Mouse (Mus musculus) brown adipose tissue, adult 24 weeks (tissue): ENCODE data around the gene Trim69. TPM values are rescaled to one million over a fixed set of nuclear protein-coding genes. Genes with fewer than 3 reads are reported as not detected.

Source experiments
- H3K27ac ChIP-seq: fragments of 200-500 bp; replicated peaks from 2 replicates; pipeline ENCODE4 v1.5.1; 2012; ENCODE audit warnings: low read depth, mild to moderate bottlenecking, low read length
- H3K4me1 ChIP-seq: fragments of 200-500 bp; 2 replicates; pipeline ENCODE4 v1.6.1; 2012; ENCODE audit warnings: low read length, mixed read lengths; ENCODE audit not compliant: control insufficient read depth, insufficient read depth, insufficient read length
- H3K4me3 ChIP-seq: fragments of 200-500 bp; 2 replicates; pipeline ENCODE4 v1.5.1; 2012; ENCODE audit warnings: low read depth, mild to moderate bottlenecking, low read length, moderate library complexity; ENCODE audit not compliant: insufficient read depth
- polyA plus RNA-seq: library from polyadenylated mRNA; stranded (reverse); fragments of >200 nt; gene quantifications from 2 replicates; pipeline ENCODE4 v1.2.4, GENCODE M21; 2012; ENCODE audit not compliant: missing spikeins, insufficient read depth, insufficient read length

The Trim69 gene
- not detected in 2 replicates for polyA plus RNA-seq

GRCm38 (mm10) chr2:122160680-122161079, at the start of gene Trim69:
Gene Trim69 (plus strand): TSS chr2:122160700.
- Histone ChIP-seq H3K4me3 (no peak within 1 kb of the TSS), H3K27ac (no peak within 1 kb of the TSS), H3K4me1 (no peaks in the 10 kb centered on the region; the same call in none of the 2 replicates)

DNA sequence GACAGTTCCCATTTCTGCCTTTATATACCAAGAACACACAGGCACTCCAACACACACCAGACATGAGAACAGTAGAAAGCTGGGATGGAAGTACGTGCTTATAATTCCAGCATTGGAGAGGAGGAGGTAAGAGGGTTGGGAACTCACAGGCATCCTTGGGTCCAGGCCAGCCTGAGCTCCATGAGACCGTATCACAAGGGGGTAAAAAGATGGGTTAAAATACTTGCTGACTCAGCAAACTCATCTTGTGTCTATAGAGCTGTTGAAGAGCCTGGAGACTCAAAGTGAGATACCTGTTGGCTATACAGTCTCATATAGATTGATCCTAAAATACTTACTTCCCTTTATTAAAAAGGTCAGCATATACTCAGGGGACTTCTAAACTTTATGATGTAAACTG, 43.6 kb upstream of the Trim69 start:
- Histone ChIP-seq H3K4me3 (no peak overlapping the region), H3K4me1 (no peaks in the 10 kb centered on the region), H3K27ac (no peak overlapping the region)

DNA sequence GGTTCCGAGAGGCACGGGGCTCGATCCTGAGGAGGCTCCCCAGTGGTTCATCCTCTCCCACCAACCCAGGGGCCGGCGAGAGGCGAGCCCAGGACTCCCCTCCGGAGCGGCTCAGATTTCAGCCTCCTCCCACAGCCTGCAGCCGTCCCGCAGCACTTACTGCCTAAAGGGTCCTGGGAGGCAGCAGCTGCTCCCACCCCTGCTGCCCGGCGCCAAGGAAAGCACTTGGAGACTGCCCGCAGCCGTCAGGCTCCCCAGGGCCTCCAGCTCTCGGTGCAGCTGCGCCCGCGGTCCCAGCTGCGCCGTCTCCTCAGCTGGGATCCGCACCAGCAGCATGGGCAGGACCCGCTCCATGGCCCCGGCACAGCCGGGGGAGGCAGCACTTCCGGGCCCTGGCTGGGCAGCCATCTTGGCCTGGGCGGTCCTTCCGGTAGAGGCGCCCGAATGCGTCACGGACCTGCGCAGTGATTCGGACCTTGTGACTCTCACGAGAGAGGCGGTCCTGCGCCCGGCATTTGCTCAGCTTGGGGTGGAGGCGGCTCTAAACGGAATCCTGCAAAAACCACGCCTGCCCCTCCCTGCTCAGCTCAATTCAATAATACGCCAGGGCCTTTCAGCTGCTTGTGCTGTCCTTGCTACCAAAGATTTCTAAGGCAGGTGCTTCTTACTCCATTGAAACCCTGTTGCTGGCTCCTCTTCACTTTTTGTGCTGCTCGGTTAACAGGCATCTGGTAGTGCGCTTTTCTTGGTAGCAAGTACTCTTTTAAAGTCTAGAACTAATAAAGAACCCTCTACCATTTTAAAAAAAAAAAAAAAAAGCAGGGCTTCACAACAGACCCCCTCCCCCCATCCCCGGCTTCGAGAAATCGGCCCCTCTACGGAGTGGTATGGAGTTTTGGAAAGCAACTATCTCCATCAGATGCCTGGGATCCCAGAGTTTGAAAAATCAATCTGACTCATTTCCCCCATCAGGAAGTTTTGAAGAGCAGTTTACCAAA, 42.2 kb upstream of the Trim69 start, which contains the start of gene Spg11:
Spg11 (minus strand) TSS at position 426 of the 998 bp plus-strand sequence.
- H3K4me1 ChIP-seq: no peaks in the 10 kb centered on the region
- peak within 1 kb of the TSS; percentile 87 for H3K27ac ChIP-seq
- H3K4me3 ChIP-seq: peak within 1 kb of the TSS; percentile 95

GRCm38 (mm10) chr2:122125680-122126572, 34.6 kb upstream of the Trim69 start:
- Histone ChIP-seq H3K27ac (no peak overlapping the region), H3K4me1 (peaks cover 8% of the 10 kb centered on the region)

DNA sequence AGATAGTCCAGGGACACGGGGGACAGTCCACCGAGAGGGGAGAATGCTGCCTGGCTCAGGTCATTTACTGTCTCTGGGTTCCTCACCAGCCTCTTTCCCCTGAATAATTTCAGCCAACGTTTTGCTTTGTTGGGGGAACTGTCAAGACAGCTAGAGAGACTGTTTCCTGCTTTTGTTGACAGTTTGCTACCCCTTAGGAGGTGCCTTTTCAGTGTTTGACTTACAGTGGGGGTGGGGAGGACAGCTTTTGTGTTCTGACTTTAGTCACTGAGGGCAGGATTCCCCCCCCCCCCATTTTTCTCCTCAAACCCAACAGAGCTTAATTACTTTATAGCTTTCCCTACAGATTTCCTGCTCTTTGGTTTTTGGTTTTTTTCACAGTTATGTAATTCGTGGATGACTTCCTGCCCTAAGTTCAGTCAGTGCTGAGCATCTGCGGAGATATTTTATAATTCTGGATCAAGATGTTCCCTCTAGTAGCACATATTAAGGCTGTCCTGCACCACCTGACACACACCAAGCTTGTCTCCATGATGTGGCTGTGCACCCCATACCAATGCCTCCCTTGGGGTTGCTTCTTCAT, 33.6 kb upstream of the Trim69 start:
- Histone ChIP-seq H3K27ac (peak overlapping the region; percentile 32; the same call in 1 of the 2 replicates), H3K4me3 (no peak overlapping the region), H3K4me1 (peaks cover 8% of the 10 kb centered on the region)

More at GRCm38 (mm10) chr2:122125680-122126572, 34.6 kb upstream of the Trim69 start:
- H3K4me3 ChIP-seq: no peak overlapping the region

- Histone ChIP-seq H3K4me1 (peaks cover 8% of the 10 kb centered on the region), H3K4me3 (no peak overlapping the region), H3K27ac (no peak overlapping the region)
Measured at GRCm38 (mm10) chr2:122127635-122128034, 32.9 kb upstream of the Trim69 start.

GRCm38 (mm10) chr2:122132078-122132477, 28.4 kb upstream of the Trim69 start:
- H3K4me3 ChIP-seq: no peak overlapping the region
- peaks cover 2% of the 10 kb centered on the region; the same call in 1 of the 2 replicates for H3K4me1 ChIP-seq
- no peak overlapping the region for H3K27ac ChIP-seq

DNA sequence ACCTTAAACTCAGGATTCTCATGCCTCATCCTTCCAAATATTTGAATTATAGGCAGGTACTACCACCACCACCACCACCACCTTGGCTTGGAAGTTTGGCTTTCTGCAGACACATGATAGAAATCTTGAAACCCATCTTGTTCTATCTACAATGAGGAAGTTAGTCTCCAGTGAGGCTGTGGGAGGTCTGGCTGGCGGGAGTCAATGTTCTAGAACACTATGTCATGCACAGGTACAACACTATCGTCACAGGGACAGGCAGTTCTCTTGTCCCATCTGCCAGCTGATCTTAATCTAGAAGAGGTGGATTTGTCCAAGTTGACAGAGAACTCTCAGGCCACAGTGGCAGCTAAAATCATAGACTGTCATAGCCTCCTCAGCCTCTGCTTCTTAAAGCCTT, 27.9 kb upstream of the Trim69 start:
- H3K4me3 ChIP-seq: no peak overlapping the region
- no peak overlapping the region for H3K27ac ChIP-seq
- H3K4me1 ChIP-seq: no peaks in the 10 kb centered on the region

- Histone ChIP-seq H3K4me1 (no peaks in the 10 kb centered on the region), H3K4me3 (no peak overlapping the region), H3K27ac (no peak overlapping the region)
Measured at GRCm38 (mm10) chr2:122137839-122138465, 22.5 kb upstream of the Trim69 start.

GRCm38 (mm10) chr2:122140815-122141214, 19.7 kb upstream of the Trim69 start:
- H3K4me1 ChIP-seq: 0 out of 2 replicates have a peak, but pooled peaks cover 2% of the 10 kb centered on the region
- H3K4me3 ChIP-seq: no peak overlapping the region
- no peak overlapping the region for H3K27ac ChIP-seq

DNA sequence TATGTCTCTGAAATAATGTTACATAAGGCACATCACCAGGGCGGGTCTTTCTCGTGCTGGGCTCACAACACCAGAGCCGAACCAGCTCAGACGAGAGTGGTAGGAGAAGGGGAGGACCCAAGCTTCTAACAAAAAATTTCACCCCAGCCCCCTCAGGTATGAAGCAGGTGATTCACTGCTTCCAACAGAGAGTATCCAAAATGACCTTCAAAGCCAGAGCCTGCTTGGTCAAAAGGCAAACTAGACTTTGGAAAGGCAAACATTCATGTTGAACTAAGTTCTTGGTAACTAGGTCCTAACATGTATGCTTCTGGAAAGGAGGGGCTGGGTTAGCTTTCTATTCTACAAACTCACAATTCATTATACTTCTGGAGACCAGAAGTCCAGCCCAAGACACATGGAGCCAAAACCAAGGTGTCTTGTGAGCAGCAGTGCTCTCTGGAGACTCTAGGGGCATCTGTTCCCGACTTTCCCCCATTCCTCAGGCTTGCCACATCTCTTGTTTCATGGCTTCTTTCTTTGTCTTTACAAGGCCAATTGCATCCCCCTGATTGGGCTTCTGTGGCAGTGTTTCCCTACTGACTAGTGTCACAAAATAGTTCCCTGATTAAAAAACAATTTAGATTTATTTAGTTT, 19.1 kb upstream of the Trim69 start:
- Histone ChIP-seq H3K27ac (no peak overlapping the region), H3K4me1 (peaks cover 2% of the 10 kb centered on the region; the same call in 1 of the 2 replicates), H3K4me3 (no peak overlapping the region)

GRCm38 (mm10) chr2:122143111-122143510, 17.4 kb upstream of the Trim69 start:
- Histone ChIP-seq H3K4me3 (no peak overlapping the region), H3K27ac (no peak overlapping the region), H3K4me1 (peaks cover 5% of the 10 kb centered on the region; the same call in 1 of the 2 replicates)

DNA sequence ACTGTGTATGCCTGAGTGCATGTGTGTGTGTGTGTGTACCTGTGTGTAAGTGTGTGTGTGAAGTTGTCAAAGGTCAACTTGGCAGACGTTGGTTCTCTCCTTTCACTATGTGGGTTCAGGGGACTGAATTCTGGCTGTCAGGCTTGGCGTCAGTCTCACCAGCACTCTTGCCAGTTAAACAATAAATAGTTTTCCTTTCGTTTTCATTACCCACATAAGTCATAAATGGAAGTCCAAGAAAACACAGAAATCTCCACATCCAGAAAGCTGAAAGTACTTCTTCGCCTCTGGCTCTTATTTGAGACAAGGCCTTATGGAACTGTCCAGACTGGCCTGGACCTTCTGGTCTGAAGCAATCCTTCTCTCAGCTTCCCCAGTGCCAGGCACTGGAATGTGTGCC, 14.7 kb upstream of the Trim69 start:
- Histone ChIP-seq H3K4me1 (peaks cover 5% of the 10 kb centered on the region; the same call in 1 of the 2 replicates), H3K27ac (peak overlapping the region; percentile 63), H3K4me3 (peak overlapping the region; percentile 10; the same call in 1 of the 2 replicates)

DNA sequence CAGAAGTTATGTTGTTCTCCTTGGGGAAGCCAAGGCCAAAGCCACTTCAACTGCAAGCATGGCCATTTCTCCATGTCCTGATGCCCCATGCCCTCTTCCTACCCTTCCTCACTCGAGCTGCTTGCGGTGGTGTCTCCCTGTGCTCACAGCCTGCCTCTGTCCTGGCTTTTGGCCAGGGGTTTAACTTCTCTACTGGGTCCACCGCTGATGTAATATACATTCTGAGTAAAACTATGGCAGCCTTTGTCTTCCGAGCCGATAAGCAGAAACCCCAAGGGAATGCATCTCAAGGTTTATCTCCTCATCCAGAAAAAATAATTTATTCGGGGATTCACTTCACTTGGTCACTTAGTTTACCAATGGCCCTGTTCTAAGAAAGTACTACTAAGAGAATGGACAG, 13.8 kb upstream of the Trim69 start:
- H3K4me1 ChIP-seq: peaks cover 8% of the 10 kb centered on the region
- H3K27ac ChIP-seq: peak overlapping the region; percentile 87
- peak overlapping the region; percentile 19 for H3K4me3 ChIP-seq
